Mouse (Mus musculus) embryonic facial prominence, embryonic 13.5 days (tissue): Measurements from ENCODE around the gene Samhd1. TPM values are rescaled to one million over a fixed set of nuclear protein-coding genes. Genes with fewer than 3 reads are reported as not detected.

Experiments
- ATAC-seq: fragments of 200-750 bp; cut with Nextera tagmentation; 2 replicates; pipeline ENCODE4 v1.8.0; 2017; ENCODE audit warnings: low read depth; ENCODE audit not compliant: insufficient number of reproducible peaks, insufficient read depth, low FRiP score, low TSS enrichment
- H3K27ac ChIP-seq: fragments of 300-500 bp; sonication (generic); 2 replicates; pipeline ENCODE4 v1.5.1; 2015; ENCODE audit warnings: moderate library complexity, mild to moderate bottlenecking, inconsistent platforms
- H3K27me3 ChIP-seq: fragments of 300-500 bp; sonication (generic); 2 replicates; pipeline ENCODE4 v1.6.1; 2015; ENCODE audit warnings: mild to moderate bottlenecking, inconsistent platforms
- H3K36me3 ChIP-seq: fragments of 300-500 bp; sonication (generic); 2 replicates; pipeline ENCODE4 v1.6.1; 2015; ENCODE audit warnings: mild to moderate bottlenecking, inconsistent platforms
- H3K4me1 ChIP-seq: fragments of 300-500 bp; sonication (generic); 2 replicates; pipeline ENCODE4 v1.6.1; 2015; ENCODE audit warnings: inconsistent platforms
- H3K4me2 ChIP-seq: fragments of 300-500 bp; sonication (generic); 2 replicates; pipeline ENCODE4 v1.6.1; 2015; ENCODE audit warnings: moderate library complexity, mild to moderate bottlenecking, inconsistent platforms
- H3K4me3 ChIP-seq: fragments of 300-500 bp; sonication (generic); 2 replicates; pipeline ENCODE4 v1.5.1; 2015; ENCODE audit warnings: mild to moderate bottlenecking, inconsistent platforms
- H3K9ac ChIP-seq: fragments of 300-500 bp; sonication (generic); 2 replicates; pipeline ENCODE4 v1.6.1; 2015; ENCODE audit warnings: mild to moderate bottlenecking, inconsistent platforms
- H3K9me3 ChIP-seq: fragments of 300-500 bp; sonication (generic); 2 replicates; pipeline ENCODE4 v1.6.1; 2016; ENCODE audit warnings: inconsistent platforms
- WGBS: fragments of 180-500 bp; shearing (Covaris S2); methylation state at CpG from one replicate; pipeline ENCODE4 v1.1.7; 2015; ENCODE audit warnings: mixed read lengths; 5-methylcytosine and 5-hydroxymethylcytosine counted together
- polyA plus RNA-seq: library from polyadenylated mRNA; unstranded; fragments of >200 nt; fragmentation: Nextera tagmentation; extraction: Ambion mirVana; gene quantifications from 2 replicates; pipeline ENCODE4 v1.2.1, GENCODE M21; 2015

Gene Samhd1
- polyA plus RNA-seq, 1 experiment from 2014 or later = 22.7 TPM

DNA sequence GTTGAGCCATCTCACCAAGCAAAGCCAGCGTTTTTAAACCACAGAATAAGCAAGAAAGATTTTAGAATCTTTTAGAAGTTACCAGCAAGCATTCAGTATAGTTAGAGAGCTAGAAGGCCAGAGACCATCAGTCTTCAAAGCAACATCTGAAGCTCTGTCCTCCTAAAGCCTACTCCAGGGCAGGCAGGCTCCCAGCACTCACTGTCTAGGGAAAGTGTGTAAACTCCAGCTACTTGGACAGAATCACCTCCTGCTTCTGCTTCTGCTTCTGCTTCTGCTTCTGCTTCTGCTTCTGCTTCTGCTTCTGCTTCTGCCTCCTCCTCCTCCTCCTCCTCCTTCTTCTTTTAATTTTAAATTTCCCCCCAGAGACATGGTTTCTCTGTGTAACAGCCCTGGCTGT is 21.0 kb upstream of the Samhd1 start:
- H3K9me3 ChIP-seq = no peaks in the 10 kb centered on the region
- H3K36me3 ChIP-seq = peaks cover 75% of the 10 kb centered on the region
- no peak overlapping the region for H3K9ac ChIP-seq
- no peak for ATAC-seq
- no peak overlapping the region for H3K4me2 ChIP-seq
- no peaks in the 10 kb centered on the region for H3K27me3 ChIP-seq
- 92% methylated on average over 1 of the region's 1 CpGs for WGBS
- H3K4me1 ChIP-seq = no peaks in the 10 kb centered on the region
- no peak overlapping the region for H3K27ac ChIP-seq
- H3K4me3 ChIP-seq = no peak overlapping the region

GRCm38 (mm10) chr2:157153235-157153634 is 18.2 kb upstream of the Samhd1 start:
- Histone ChIP-seq H3K27me3 (no peaks in the 10 kb centered on the region), H3K9me3 (no peaks in the 10 kb centered on the region), H3K36me3 (peaks cover 76% of the 10 kb centered on the region), H3K4me2 (no peak overlapping the region), H3K4me1 (no peaks in the 10 kb centered on the region), H3K9ac (no peak overlapping the region), H3K4me3 (no peak overlapping the region), H3K27ac (no peak overlapping the region)
- 84% methylated on average over 2 of the region's 2 CpGs for WGBS
- ATAC-seq = no peak

DNA sequence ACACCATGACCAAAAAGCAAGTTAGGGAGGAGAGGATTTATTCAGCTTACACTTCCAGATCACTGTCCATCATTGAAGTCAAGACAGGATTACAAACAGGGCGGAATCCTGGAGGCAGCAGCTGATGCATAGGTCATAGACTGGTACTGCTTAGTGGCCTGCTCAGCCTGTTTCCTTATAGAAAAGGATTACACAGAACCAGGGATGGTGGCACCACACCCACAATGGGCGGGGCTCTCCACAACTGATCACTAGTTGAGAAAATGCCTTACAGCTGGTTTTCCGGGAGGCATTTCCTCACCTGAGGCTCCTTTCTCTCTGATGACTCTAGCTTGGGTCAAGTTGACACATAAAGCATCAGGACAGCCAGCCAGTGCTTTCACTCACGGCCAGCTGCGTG is 13.4 kb upstream of the Samhd1 start:
- Histone ChIP-seq H3K9ac (no peak overlapping the region), H3K27ac (no peak overlapping the region), H3K4me2 (no peak overlapping the region), H3K27me3 (no peaks in the 10 kb centered on the region), H3K4me3 (no peak overlapping the region), H3K9me3 (no peaks in the 10 kb centered on the region), H3K36me3 (peaks cover 68% of the 10 kb centered on the region), H3K4me1 (no peaks in the 10 kb centered on the region)
- ATAC-seq = no peak
- 90% methylated on average over 5 of the region's 5 CpGs for WGBS

DNA sequence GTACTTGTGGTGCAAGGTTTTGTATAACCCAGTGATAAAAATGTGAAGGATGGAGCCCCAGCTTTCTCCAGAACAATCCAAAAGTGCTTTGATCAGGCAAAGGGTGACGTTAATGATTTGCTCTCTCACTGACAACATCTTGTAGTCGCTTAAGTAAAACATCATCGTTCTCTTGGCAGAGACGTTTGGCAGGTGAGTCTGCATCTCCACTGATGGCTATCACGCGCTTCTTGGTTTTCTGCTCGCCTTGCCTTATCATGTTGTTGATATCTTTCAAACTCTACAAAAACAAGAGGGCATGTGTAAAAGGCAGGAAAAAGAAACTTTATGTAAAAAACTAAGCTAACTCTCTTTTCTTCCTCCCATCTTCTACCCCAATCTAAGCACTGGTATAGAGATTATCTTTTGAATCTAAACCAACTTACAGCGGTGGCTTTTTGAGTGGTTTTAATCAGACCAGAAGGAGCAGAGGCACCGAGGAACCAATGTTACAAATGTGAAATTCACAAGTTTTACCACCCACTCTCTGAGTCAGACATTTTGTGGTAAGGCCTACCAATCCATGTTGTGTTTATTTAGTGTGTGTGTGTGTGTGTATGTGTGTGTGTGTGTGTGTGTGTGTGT is 12.4 kb upstream of the Samhd1 start:
- H3K4me1 ChIP-seq = no peaks in the 10 kb centered on the region
- no peak for ATAC-seq
- WGBS = 89% methylated on average over 9 of the region's 9 CpGs
- no peak overlapping the region for H3K4me3 ChIP-seq
- H3K4me2 ChIP-seq = no peak overlapping the region
- H3K27ac ChIP-seq = no peak overlapping the region
- no peak overlapping the region for H3K9ac ChIP-seq
- peaks cover 63% of the 10 kb centered on the region for H3K36me3 ChIP-seq
- no peaks in the 10 kb centered on the region for H3K27me3 ChIP-seq
- H3K9me3 ChIP-seq = no peaks in the 10 kb centered on the region

GRCm38 (mm10) chr2:157145173-157145572 is 10.1 kb upstream of the Samhd1 start:
- WGBS = 74% methylated on average over 1 of the region's 1 CpGs
- H3K4me1 ChIP-seq = no peaks in the 10 kb centered on the region
- no peak overlapping the region for H3K9ac ChIP-seq
- no peak overlapping the region for H3K4me3 ChIP-seq
- no peak overlapping the region for H3K4me2 ChIP-seq
- no peak overlapping the region for H3K27ac ChIP-seq
- no peak for ATAC-seq
- peaks cover 2% of the 10 kb centered on the region for H3K9me3 ChIP-seq
- H3K27me3 ChIP-seq = no peaks in the 10 kb centered on the region
- peaks cover 42% of the 10 kb centered on the region for H3K36me3 ChIP-seq

DNA sequence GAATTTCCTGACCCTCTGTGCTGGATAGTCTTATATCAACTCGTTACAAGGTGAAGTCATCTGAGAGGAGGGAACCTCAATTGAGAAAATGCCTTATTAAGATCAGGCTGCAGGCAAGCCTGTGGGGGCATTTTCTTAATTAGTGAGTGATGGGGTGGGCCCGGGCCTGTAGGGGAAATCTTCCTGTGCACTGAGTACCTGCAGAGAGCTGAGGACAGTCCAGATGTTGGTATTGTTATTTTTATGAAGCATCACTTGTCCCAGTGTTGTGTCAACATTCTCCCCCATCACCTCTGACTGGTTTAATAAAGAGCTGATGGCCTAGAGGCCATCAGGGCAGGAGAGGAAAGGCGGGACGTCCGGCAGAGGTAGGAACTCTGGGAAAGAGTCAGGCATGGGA is 9.1 kb upstream of the Samhd1 start:
- ATAC-seq = no peak
- WGBS = 67% methylated on average over 5 of the region's 5 CpGs
- Histone ChIP-seq H3K27ac (no peak overlapping the region), H3K36me3 (peaks cover 31% of the 10 kb centered on the region), H3K27me3 (no peaks in the 10 kb centered on the region), H3K9me3 (peaks cover 10% of the 10 kb centered on the region), H3K4me3 (no peak overlapping the region), H3K9ac (no peak overlapping the region), H3K4me1 (no peaks in the 10 kb centered on the region), H3K4me2 (no peak overlapping the region)

DNA sequence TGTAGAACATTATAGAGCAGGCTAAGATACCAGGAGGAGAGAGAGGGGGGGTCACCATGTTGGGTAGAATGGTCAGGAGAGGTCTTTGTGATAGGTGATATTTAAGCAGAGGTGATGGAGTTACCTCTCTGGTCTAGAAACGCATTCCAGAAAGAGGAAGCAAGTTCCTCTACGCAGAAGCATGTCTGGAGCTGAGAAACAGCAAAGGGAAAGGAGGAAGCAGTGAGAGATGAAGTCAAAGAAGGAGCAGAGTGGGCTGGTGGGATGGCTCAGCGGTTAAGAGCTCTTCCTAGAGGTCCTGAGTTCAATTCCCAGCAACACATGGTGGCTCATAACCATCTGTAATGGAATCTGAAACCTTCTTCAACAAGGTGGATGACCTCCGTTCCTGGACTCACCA is 6.9 kb upstream of the Samhd1 start:
- H3K36me3 ChIP-seq = peaks cover 16% of the 10 kb centered on the region
- peaks cover 10% of the 10 kb centered on the region for H3K9me3 ChIP-seq
- H3K4me2 ChIP-seq = no peak overlapping the region
- H3K27ac ChIP-seq = no peak overlapping the region
- H3K27me3 ChIP-seq = no peaks in the 10 kb centered on the region
- WGBS = 84% methylated on average over 4 of the region's 4 CpGs
- no peak for ATAC-seq
- no peak overlapping the region for H3K4me3 ChIP-seq
- H3K4me1 ChIP-seq = no peaks in the 10 kb centered on the region
- H3K9ac ChIP-seq = no peak overlapping the region

DNA sequence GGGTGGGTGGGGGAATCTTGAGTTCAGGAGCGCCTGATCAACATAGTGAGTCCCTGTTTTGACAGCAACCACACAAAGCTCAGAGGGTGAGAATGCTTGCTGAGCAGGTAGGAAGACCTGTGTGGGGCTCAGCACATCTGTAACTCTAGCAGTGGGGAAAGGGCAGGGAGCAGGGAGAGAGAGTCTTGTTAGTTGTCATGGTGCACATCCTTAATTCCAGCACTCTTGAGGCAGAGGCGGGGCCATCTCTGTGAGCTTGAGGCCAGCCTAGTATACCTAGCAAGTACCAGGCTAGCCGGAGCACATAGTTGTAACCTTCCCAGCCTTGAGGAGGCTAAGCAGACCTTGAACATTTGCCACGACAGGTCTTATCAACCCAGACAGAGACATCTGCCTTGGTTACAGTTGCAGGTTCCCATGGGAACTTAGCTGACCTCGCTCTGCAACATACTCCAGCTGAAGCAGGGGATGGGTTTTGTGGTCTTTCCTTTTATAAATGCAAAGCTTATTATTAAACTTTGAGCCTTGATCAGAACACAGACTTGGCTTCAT is 4.3 kb upstream of the Samhd1 start:
- ATAC-seq = no peak
- H3K4me2 ChIP-seq = no peak overlapping the region
- H3K9ac ChIP-seq = no peak overlapping the region
- H3K36me3 ChIP-seq = no peaks in the 10 kb centered on the region
- no peaks in the 10 kb centered on the region for H3K27me3 ChIP-seq
- peaks cover 10% of the 10 kb centered on the region for H3K9me3 ChIP-seq
- WGBS = 91% methylated on average over 5 of the region's 5 CpGs
- peaks cover under 1% of the 10 kb centered on the region; the same call in 1 of the 2 replicates for H3K4me1 ChIP-seq
- H3K4me3 ChIP-seq = no peak overlapping the region
- H3K27ac ChIP-seq = no peak overlapping the region

- H3K4me3 ChIP-seq = no peak overlapping the region
- no peaks in the 10 kb centered on the region for H3K36me3 ChIP-seq
- 82% methylated on average over 5 of the region's 5 CpGs for WGBS
- H3K9ac ChIP-seq = no peak overlapping the region
- no peak overlapping the region for H3K4me2 ChIP-seq
- no peaks in the 10 kb centered on the region for H3K27me3 ChIP-seq
- peaks cover 5% of the 10 kb centered on the region for H3K4me1 ChIP-seq
- no peak for ATAC-seq
- H3K27ac ChIP-seq = no peak overlapping the region
- peaks cover 10% of the 10 kb centered on the region for H3K9me3 ChIP-seq
Measured at GRCm38 (mm10) chr2:157138808-157139207, 3.7 kb upstream of the Samhd1 start.

- 87% methylated on average over 9 of the region's 9 CpGs for WGBS
- Histone ChIP-seq H3K4me3 (no peak overlapping the region), H3K36me3 (no peaks in the 10 kb centered on the region), H3K27ac (no peak overlapping the region), H3K9ac (no peak overlapping the region), H3K27me3 (no peaks in the 10 kb centered on the region), H3K4me1 (peaks cover 8% of the 10 kb centered on the region), H3K9me3 (peaks cover 10% of the 10 kb centered on the region), H3K4me2 (no peak overlapping the region)
- ATAC-seq = no peak
Measured at GRCm38 (mm10) chr2:157137959-157138731, 3.1 kb upstream of the Samhd1 start.

- H3K4me3 ChIP-seq = no peak overlapping the region
- H3K27ac ChIP-seq = no peak overlapping the region
- ATAC-seq = no peak
- H3K4me2 ChIP-seq = no peak overlapping the region
- no peaks in the 10 kb centered on the region for H3K36me3 ChIP-seq
- H3K4me1 ChIP-seq = peaks cover 8% of the 10 kb centered on the region
- H3K27me3 ChIP-seq = no peaks in the 10 kb centered on the region
- H3K9me3 ChIP-seq = peaks cover 10% of the 10 kb centered on the region
- H3K9ac ChIP-seq = no peak overlapping the region
- 73% methylated on average over 2 of the region's 2 CpGs for WGBS
Measured at GRCm38 (mm10) chr2:157136646-157137045, 1.6 kb upstream of the Samhd1 start.

GRCm38 (mm10) chr2:157136176-157136575 is 1.1 kb upstream of the Samhd1 start:
- no peak overlapping the region for H3K27ac ChIP-seq
- no peak overlapping the region for H3K4me2 ChIP-seq
- H3K4me1 ChIP-seq = peaks cover 8% of the 10 kb centered on the region
- no peaks in the 10 kb centered on the region for H3K27me3 ChIP-seq
- no peaks in the 10 kb centered on the region for H3K36me3 ChIP-seq
- 78% methylated on average over 4 of the region's 4 CpGs for WGBS
- peaks cover 10% of the 10 kb centered on the region for H3K9me3 ChIP-seq
- no peak for ATAC-seq
- H3K4me3 ChIP-seq = no peak overlapping the region
- no peak overlapping the region for H3K9ac ChIP-seq
